Mouse (Mus musculus) heart, embryonic 16.5 days (tissue): ENCODE measurements around the gene B4galt1. TPM values are rescaled to one million over a fixed set of nuclear protein-coding genes. Genes with fewer than 3 reads are reported as not detected.
A peak's percentile ranks its signal among the peaks of the same experiment; 100 is the strongest.

ENCODE experiments used
- ATAC-seq: fragments of 200-750 bp; cut with Nextera tagmentation; replicated peaks from 2 replicates; pipeline ENCODE4 v1.8.0; 2017; ENCODE audit warnings: moderate number of reproducible peaks; ENCODE audit not compliant: insufficient read depth, low FRiP score; ENCODE audit errors: extremely low read depth
- H3K27ac ChIP-seq: fragments of 300-500 bp; sonication (generic); 2 replicates; pipeline ENCODE4 v1.5.1; 2014; ENCODE audit warnings: mild to moderate bottlenecking, low read length, control low read depth, moderate library complexity
- H3K27me3 ChIP-seq: fragments of 300-500 bp; sonication (generic); 2 replicates; pipeline ENCODE4 v1.6.1; 2014; ENCODE audit warnings: low read length, mixed read lengths; ENCODE audit not compliant: control insufficient read depth, insufficient read depth
- H3K36me3 ChIP-seq: fragments of 300-500 bp; sonication (generic); 2 replicates; pipeline ENCODE4 v1.6.1; 2014; ENCODE audit not compliant: control insufficient read depth, insufficient read depth
- H3K4me1 ChIP-seq: fragments of 300-500 bp; sonication (generic); 2 replicates; pipeline ENCODE4 v1.6.1; 2014; ENCODE audit warnings: low read length, mixed read lengths; ENCODE audit not compliant: control insufficient read depth, insufficient read depth
- H3K4me2 ChIP-seq: fragments of 300-500 bp; sonication (generic); 2 replicates; pipeline ENCODE4 v1.6.1; 2014; ENCODE audit warnings: low read depth, mild to moderate bottlenecking, control low read depth, low read length
- H3K4me3 ChIP-seq: fragments of 300-500 bp; sonication (generic); 2 replicates; pipeline ENCODE4 v1.5.1; 2014; ENCODE audit warnings: mild to moderate bottlenecking, control low read depth, low read length
- H3K9ac ChIP-seq: fragments of 300-500 bp; sonication (generic); 2 replicates; pipeline ENCODE4 v1.6.1; 2014; ENCODE audit warnings: low read length, control low read depth
- H3K9me3 ChIP-seq: fragments of 300-500 bp; sonication (generic); replicated peaks from 2 replicates; pipeline ENCODE4 v1.6.1; 2016; ENCODE audit warnings: low read length; ENCODE audit not compliant: control insufficient read depth
- WGBS: fragments of 180-500 bp; shearing (Covaris S2); extraction: QIAGEN DNeasy Blood & Tissue Kit; methylation state at CpG from one replicate; pipeline ENCODE4 v1.1.7; 2014; 5-methylcytosine and 5-hydroxymethylcytosine counted together
- polyA plus RNA-seq: library from polyadenylated mRNA; unstranded; fragments of >200 nt; fragmentation: Nextera tagmentation; extraction: Ambion mirVana; gene quantifications from 2 replicates; pipeline ENCODE4 v1.2.1, GENCODE M21; 2015

The B4galt1 gene
- polyA plus RNA-seq, 1 experiment from 2014 or later = 54.5 TPM

GRCm38 (mm10) chr4:40849518-40849917 is 4.3 kb downstream of the B4galt1 start:
- 46% methylated on average over 3 of the region's 3 CpGs for WGBS
- Histone ChIP-seq H3K4me2 (peak overlapping the region; percentile 89), H3K27me3 (no peaks in the 10 kb centered on the region), H3K4me1 (peaks cover 67% of the 10 kb centered on the region), H3K27ac (peak overlapping the region; percentile 84), H3K4me3 (peak overlapping the region; percentile 8; the same call in 1 of the 2 replicates), H3K9ac (no peak overlapping the region), H3K9me3 (no peaks in the 10 kb centered on the region), H3K36me3 (no peaks in the 10 kb centered on the region)
- no peak for ATAC-seq

DNA sequence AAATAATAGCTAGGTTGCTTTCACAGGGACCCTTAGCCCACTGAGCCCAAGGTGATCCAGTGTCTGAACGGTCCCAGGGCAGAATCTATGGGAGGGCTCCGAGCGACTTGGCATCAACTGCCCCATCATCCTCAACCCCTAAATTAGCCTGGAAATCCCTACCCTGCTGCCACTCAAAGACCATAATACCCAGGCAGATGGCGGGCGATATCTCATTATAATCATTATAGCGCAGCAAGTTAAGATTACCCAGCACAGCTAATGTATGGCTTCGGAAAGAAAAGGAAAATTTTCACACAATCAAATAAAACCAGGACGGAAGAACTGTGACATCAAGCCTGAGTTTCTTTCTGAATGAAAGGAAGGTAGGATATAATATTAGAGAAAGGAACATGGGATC is 5.6 kb downstream of the B4galt1 start:
- Histone ChIP-seq H3K9me3 (no peaks in the 10 kb centered on the region), H3K4me3 (no peak overlapping the region), H3K9ac (no peak overlapping the region), H3K4me2 (no peak overlapping the region), H3K36me3 (no peaks in the 10 kb centered on the region), H3K4me1 (peaks cover 77% of the 10 kb centered on the region), H3K27me3 (no peaks in the 10 kb centered on the region), H3K27ac (peak overlapping the region; percentile 93)
- ATAC-seq = no peak
- 86% methylated on average over 8 of the region's 8 CpGs for WGBS

DNA sequence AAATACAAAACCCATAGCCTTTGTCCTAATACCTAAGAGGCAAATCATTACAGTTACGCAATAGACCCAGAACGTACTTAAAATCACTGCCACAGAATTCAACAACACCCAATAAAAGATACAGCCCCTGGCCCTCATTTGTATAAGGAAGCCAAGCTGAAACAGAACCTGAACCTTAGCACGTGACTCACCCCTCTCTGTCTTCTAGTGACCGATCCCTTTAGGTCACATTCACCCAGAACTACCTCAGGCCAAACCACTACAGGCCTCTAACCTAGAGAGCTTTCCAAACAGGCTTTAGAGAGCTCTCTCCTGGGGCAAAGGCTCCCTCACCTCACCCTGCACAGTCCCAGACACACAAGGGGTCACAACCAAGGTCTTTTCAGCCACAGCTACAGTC is 6.6 kb downstream of the B4galt1 start:
- 61% methylated on average over 4 of the region's 4 CpGs for WGBS
- Histone ChIP-seq H3K27ac (peak overlapping the region; percentile 93), H3K36me3 (no peaks in the 10 kb centered on the region), H3K9me3 (no peaks in the 10 kb centered on the region), H3K9ac (peak overlapping the region; percentile 63), H3K27me3 (no peaks in the 10 kb centered on the region), H3K4me2 (peak overlapping the region; percentile 53), H3K4me1 (peaks cover 87% of the 10 kb centered on the region), H3K4me3 (no peak overlapping the region)
- no peak for ATAC-seq

DNA sequence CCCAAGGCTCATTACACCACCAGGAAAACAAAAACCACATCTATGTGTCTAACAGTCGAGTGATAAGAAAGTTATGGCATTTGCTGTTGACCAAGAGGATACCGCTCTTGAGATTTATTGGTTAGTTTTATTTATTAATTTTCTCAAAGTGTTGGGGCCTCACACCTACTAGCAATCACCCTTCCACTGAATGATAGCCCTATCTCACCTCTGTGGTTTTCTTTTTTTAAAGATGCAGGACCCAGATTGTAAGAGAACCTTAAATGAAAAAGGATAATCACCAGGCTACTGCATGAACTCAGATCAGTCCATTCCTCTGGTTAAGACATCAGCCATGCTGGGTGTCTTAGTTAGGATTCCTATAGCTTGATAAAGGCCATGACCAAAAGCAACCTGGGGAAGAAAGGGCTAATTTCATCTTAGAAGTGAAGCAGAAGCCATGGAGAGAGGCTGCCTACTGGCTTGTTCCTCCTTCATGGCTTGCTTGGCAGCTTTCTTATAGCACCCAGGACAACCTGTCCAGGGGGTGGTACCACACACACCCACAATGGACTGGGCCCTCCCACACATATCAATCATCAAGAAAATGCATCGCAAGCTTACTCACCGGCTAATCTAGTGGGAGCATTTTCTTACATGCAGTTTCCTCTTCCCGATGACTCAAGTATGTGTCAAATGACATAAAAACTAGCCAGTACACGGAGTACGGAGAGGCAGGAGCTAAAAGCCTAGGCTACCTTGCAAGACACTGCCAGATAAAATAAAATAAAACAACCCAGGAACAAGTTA is 7.5 kb downstream of the B4galt1 start:
- Histone ChIP-seq H3K9me3 (no peaks in the 10 kb centered on the region), H3K9ac (peak overlapping the region; percentile 63; the same call in 1 of the 2 replicates), H3K4me2 (peak overlapping the region; percentile 53), H3K27me3 (no peaks in the 10 kb centered on the region), H3K4me3 (no peak overlapping the region; the same call in 1 of the 2 replicates), H3K36me3 (no peaks in the 10 kb centered on the region), H3K4me1 (peaks cover 94% of the 10 kb centered on the region), H3K27ac (peak overlapping the region; percentile 93)
- WGBS = 30% methylated on average over 7 of the region's 7 CpGs
- no peak for ATAC-seq

GRCm38 (mm10) chr4:40844811-40845751 is 8.7 kb downstream of the B4galt1 start:
- H3K27me3 ChIP-seq = no peaks in the 10 kb centered on the region
- WGBS = 22% methylated on average over 12 of the region's 12 CpGs
- H3K27ac ChIP-seq = peak overlapping the region; percentile 93
- no peaks in the 10 kb centered on the region for H3K36me3 ChIP-seq
- H3K9ac ChIP-seq = peak overlapping the region; percentile 48
- peak overlapping the region; percentile 35; the same call in 1 of the 2 replicates for H3K4me2 ChIP-seq
- ATAC-seq = peak; percentile 62
- H3K4me1 ChIP-seq = peaks cover 96% of the 10 kb centered on the region
- H3K4me3 ChIP-seq = no peak overlapping the region
- H3K9me3 ChIP-seq = no peaks in the 10 kb centered on the region

GRCm38 (mm10) chr4:40844251-40844721 is 9.5 kb downstream of the B4galt1 start:
- Histone ChIP-seq H3K9ac (peak overlapping the region; percentile 48), H3K36me3 (no peaks in the 10 kb centered on the region), H3K4me3 (no peak overlapping the region), H3K9me3 (no peaks in the 10 kb centered on the region), H3K4me1 (peaks cover 96% of the 10 kb centered on the region), H3K4me2 (peak overlapping the region; percentile 35), H3K27me3 (no peaks in the 10 kb centered on the region), H3K27ac (peak overlapping the region; percentile 93)
- ATAC-seq = peak; percentile 46
- WGBS = 5% methylated on average over 5 of the region's 5 CpGs

DNA sequence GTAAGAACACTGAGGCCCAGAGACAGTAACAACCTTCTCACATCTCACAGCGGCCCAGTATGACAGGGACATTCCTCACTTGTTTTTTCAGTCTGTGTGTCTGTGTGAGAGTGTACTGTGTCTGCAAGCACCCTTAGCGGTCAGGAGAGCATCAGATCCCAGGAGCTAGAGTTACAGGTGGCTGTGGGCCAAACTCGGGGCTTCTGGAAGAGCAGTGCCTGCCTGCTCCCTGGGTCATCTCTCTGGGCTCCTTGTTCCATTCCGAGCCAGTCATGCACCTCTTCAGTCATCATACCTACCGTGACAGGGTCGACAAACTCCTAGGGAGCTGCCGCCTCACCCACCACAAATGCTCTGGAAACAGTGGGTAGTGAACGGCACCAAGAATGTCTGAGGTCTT is 10.1 kb downstream of the B4galt1 start:
- H3K9ac ChIP-seq = peak overlapping the region; percentile 48
- ATAC-seq = no peak
- peak overlapping the region; percentile 35 for H3K4me2 ChIP-seq

DNA sequence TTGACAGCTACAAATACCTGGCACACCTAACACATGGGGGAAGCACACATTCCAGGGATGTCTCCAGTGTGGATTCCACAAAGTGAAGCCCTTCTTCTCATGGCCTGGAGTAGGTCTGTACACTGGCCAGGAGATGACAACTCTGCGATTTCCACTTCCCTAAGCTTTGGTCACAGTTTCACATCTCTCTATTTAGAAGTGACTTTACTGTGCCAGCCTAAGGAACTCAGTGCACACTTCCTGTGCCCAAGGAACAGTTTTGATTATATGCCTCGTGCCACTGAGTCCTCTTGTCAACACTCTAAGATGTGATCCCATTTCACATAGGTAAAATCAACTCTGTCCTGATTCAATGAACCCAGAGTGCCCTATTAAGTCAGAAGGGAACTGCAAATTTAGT is 13.4 kb downstream of the B4galt1 start:
- ATAC-seq = no peak
- Histone ChIP-seq H3K9ac (no peak overlapping the region), H3K27ac (peak overlapping the region; percentile 94), H3K27me3 (no peaks in the 10 kb centered on the region), H3K4me1 (peaks cover 93% of the 10 kb centered on the region), H3K4me2 (no peak overlapping the region), H3K9me3 (no peaks in the 10 kb centered on the region), H3K4me3 (no peak overlapping the region), H3K36me3 (no peaks in the 10 kb centered on the region)
- 48% methylated on average over 2 of the region's 2 CpGs for WGBS

More for the DNA sequence above, 10.1 kb downstream of the B4galt1 start:
- Histone ChIP-seq H3K9me3 (no peaks in the 10 kb centered on the region), H3K36me3 (no peaks in the 10 kb centered on the region), H3K4me1 (peaks cover 96% of the 10 kb centered on the region), H3K4me3 (no peak overlapping the region), H3K27ac (peak overlapping the region; percentile 93), H3K27me3 (no peaks in the 10 kb centered on the region)
- WGBS = 28% methylated on average over 8 of the region's 8 CpGs
